Mouse (Mus musculus) stomach, embryonic 14.5 days (tissue): ENCODE results near the gene Npm1. TPM values are rescaled to one million over a fixed set of nuclear protein-coding genes. Genes with fewer than 3 reads are reported as not detected.

Experiments used
- ATAC-seq: fragments of 200-750 bp; cut with Nextera tagmentation; 2 replicates; pipeline ENCODE4 v1.8.0; 2017; ENCODE audit warnings: low read depth, moderate TSS enrichment; ENCODE audit not compliant: insufficient number of reproducible peaks, insufficient read depth, low FRiP score
- H3K27ac ChIP-seq: fragments of 300-500 bp; sonication (generic); 2 replicates; pipeline ENCODE4 v1.5.1; 2014; ENCODE audit warnings: mild to moderate bottlenecking, low read length, moderate library complexity, mixed read lengths
- H3K27me3 ChIP-seq: fragments of 300-500 bp; sonication (generic); 2 replicates; pipeline ENCODE4 v1.6.1; 2014; ENCODE audit warnings: low read length, control low read depth, mixed read lengths; ENCODE audit not compliant: control insufficient read depth, insufficient read depth
- H3K36me3 ChIP-seq: fragments of 300-500 bp; sonication (generic); 2 replicates; pipeline ENCODE4 v1.6.1; 2014; ENCODE audit warnings: mild to moderate bottlenecking, control low read depth, low read length, moderate library complexity, mixed read lengths; ENCODE audit not compliant: control insufficient read depth, insufficient read depth
- H3K4me1 ChIP-seq: fragments of 300-500 bp; sonication (generic); 2 replicates; pipeline ENCODE4 v1.6.1; 2014; ENCODE audit warnings: low read length, control low read depth, mixed read lengths; ENCODE audit not compliant: control insufficient read depth, insufficient read depth
- H3K4me2 ChIP-seq: fragments of 300-500 bp; sonication (generic); replicated peaks from 2 replicates; pipeline ENCODE4 v1.6.1; 2014; ENCODE audit warnings: low read depth, low read length, control low read depth
- H3K4me3 ChIP-seq: fragments of 300-500 bp; sonication (generic); 2 replicates; pipeline ENCODE4 v1.5.1; 2014; ENCODE audit warnings: low read depth, low read length, control low read depth
- H3K9ac ChIP-seq: fragments of 300-500 bp; sonication (generic); replicated peaks from 2 replicates; pipeline ENCODE4 v1.6.1; 2014; ENCODE audit warnings: low read depth, mild to moderate bottlenecking, control low read depth, low read length, moderate library complexity, mixed read lengths
- H3K9me3 ChIP-seq: fragments of 300-500 bp; sonication (generic); 2 replicates; pipeline ENCODE4 v1.6.1; 2016; ENCODE audit warnings: low read depth, low read length, control low read depth; ENCODE audit not compliant: control insufficient read depth
- WGBS: fragments of 180-500 bp; shearing (Covaris S2); extraction: QIAGEN DNeasy Blood & Tissue Kit; methylation state at CpG from one replicate; pipeline ENCODE4 v1.1.7; 2014; 5-methylcytosine and 5-hydroxymethylcytosine counted together
- polyA plus RNA-seq: library from polyadenylated mRNA; unstranded; fragments of >200 nt; fragmentation: Nextera tagmentation; extraction: Ambion mirVana; gene quantifications from 2 replicates; pipeline ENCODE4 v1.2.1, GENCODE M21; 2014

The Npm1 gene
- polyA plus RNA-seq, result 1,097 and 1,101 TPM in 2 replicates

GRCm38 (mm10) chr11:33162998-33163506, at the start of gene Npm1:
Gene Npm1 (minus strand): TSS chr11:33163206.
- WGBS, result 4% methylated on average over 49 of the region's 49 CpGs
- H3K4me3 ChIP-seq, result peak within 1 kb of the TSS; percentile 99
- no peaks in the 10 kb centered on the region for H3K9me3 ChIP-seq
- peaks cover 5% of the 10 kb centered on the region; the same call in 1 of the 2 replicates for H3K4me1 ChIP-seq
- H3K27ac ChIP-seq, result peak within 1 kb of the TSS; percentile 93
- no peaks in the 10 kb centered on the region for H3K27me3 ChIP-seq
- H3K4me2 ChIP-seq, result peak within 1 kb of the TSS; percentile 81
- peak within 1 kb of the TSS; percentile 95 for H3K9ac ChIP-seq
- H3K36me3 ChIP-seq, result peaks cover 30% of the 10 kb centered on the region
- ATAC-seq, result peak; percentile 99

DNA sequence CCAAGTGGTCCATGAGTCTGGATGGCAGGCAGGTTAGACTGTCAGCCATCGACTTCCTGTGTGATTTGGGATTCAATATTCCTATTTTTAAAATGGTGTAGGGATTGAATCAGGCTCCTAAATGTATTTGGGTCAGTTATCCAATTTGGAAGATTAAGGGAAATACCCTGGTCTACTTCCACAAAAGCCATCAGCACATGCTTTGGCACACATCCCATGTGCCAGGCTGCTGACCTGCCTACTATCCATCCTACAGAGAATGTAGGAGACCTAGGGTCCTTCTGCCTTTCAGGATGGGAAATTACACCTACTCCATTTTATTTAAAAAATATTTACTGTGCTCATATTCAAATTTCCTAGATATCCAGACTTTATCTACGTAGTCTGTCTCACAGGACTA, 44.4 kb upstream of the Npm1 start:
- Histone ChIP-seq H3K4me2 (no peak overlapping the region), H3K4me3 (no peak overlapping the region), H3K27me3 (peaks cover 41% of the 10 kb centered on the region), H3K9ac (no peak overlapping the region), H3K4me1 (peaks cover 3% of the 10 kb centered on the region; the same call in 1 of the 2 replicates), H3K36me3 (no peaks in the 10 kb centered on the region), H3K27ac (no peak overlapping the region), H3K9me3 (no peaks in the 10 kb centered on the region)
- no peak for ATAC-seq
- 75% methylated on average over 2 of the region's 2 CpGs for WGBS

- Histone ChIP-seq H3K9ac (no peak overlapping the region), H3K27ac (no peak overlapping the region), H3K4me2 (no peak overlapping the region), H3K4me1 (peaks cover 17% of the 10 kb centered on the region), H3K36me3 (no peaks in the 10 kb centered on the region), H3K4me3 (no peak overlapping the region), H3K27me3 (peaks cover 65% of the 10 kb centered on the region), H3K9me3 (no peaks in the 10 kb centered on the region)
- WGBS, result 10% methylated on average over 3 of the region's 3 CpGs
- no peak for ATAC-seq
These were observed 42.0 kb upstream of the Npm1 start for GRCm38 (mm10) chr11:33204966-33205365.

DNA sequence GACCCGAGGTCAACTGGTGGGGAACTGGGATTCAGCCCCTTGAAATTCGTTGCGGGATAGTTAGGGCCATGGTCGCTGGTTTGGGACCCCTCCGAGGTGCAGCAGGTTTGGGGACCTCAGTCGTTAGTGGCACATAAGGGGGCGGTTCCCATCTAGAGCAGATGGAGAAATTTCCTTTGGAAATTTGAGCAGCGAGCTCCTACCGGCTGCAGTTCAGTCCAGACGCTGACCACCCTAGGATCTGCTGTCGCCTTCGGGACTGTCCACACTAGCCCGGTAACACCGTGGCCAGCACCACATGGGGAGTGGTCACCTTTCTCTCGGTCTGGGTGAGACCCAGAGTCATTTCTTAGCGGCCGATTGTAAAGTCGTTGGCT, 41.3 kb upstream of the Npm1 start:
- H3K36me3 ChIP-seq, result no peaks in the 10 kb centered on the region
- no peak overlapping the region for H3K4me2 ChIP-seq
- 1% methylated on average over 18 of the region's 18 CpGs for WGBS
- peaks cover 65% of the 10 kb centered on the region for H3K27me3 ChIP-seq
- ATAC-seq, result no peak
- H3K9ac ChIP-seq, result no peak overlapping the region
- no peak overlapping the region for H3K4me3 ChIP-seq
- H3K9me3 ChIP-seq, result no peaks in the 10 kb centered on the region
- peaks cover 17% of the 10 kb centered on the region for H3K4me1 ChIP-seq
- H3K27ac ChIP-seq, result no peak overlapping the region

GRCm38 (mm10) chr11:33203383-33204328, 40.6 kb upstream of the Npm1 start, which contains the start of gene Tlx3:
Gene Tlx3 (minus strand): TSS chr11:33203589.
- WGBS, result under 1% methylated on average over 81 of the region's 81 CpGs
- H3K9me3 ChIP-seq, result no peaks in the 10 kb centered on the region
- H3K9ac ChIP-seq, result no peak within 1 kb of the TSS
- H3K36me3 ChIP-seq, result no peaks in the 10 kb centered on the region
- H3K4me2 ChIP-seq, result peak within 1 kb of the TSS; percentile 40
- H3K27ac ChIP-seq, result no peak within 1 kb of the TSS
- H3K27me3 ChIP-seq, result peaks cover 71% of the 10 kb centered on the region
- peak within 1 kb of the TSS; percentile 27 for H3K4me3 ChIP-seq
- H3K4me1 ChIP-seq, result peaks cover 17% of the 10 kb centered on the region
- ATAC-seq, result peak; percentile 50; the same call in 1 of the 2 replicates

DNA sequence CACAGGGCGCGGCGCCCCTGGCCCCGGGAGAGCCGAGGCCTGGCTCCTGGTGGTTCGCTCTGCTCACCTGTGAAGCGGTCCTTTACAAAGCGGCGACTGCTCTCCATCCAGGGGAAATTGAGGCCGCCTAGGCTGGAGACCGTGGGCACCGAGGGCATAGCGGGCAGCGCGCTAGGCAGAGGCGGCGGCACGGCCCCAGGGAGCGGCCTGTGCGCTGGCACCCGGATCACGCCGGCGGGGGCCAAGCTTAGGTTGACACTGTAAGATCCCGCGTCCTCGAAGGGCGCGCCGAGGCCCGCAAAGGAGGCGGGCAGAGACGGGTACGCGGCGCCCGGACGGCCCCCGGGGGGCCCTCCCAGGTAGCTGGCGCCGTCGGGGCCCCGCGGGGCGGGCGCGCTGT, 40.0 kb upstream of the Npm1 start:
- H3K27me3 ChIP-seq, result peaks cover 78% of the 10 kb centered on the region
- no peaks in the 10 kb centered on the region for H3K9me3 ChIP-seq
- H3K4me1 ChIP-seq, result peaks cover 17% of the 10 kb centered on the region
- 0 out of 2 replicates have a peak, but pooled peaks have one; percentile 1 for ATAC-seq
- no peak overlapping the region for H3K9ac ChIP-seq
- under 1% methylated on average over 42 of the region's 47 CpGs for WGBS
- peak overlapping the region; percentile 27 for H3K4me3 ChIP-seq
- H3K27ac ChIP-seq, result no peak overlapping the region
- H3K4me2 ChIP-seq, result peak overlapping the region; percentile 40
- H3K36me3 ChIP-seq, result no peaks in the 10 kb centered on the region

DNA sequence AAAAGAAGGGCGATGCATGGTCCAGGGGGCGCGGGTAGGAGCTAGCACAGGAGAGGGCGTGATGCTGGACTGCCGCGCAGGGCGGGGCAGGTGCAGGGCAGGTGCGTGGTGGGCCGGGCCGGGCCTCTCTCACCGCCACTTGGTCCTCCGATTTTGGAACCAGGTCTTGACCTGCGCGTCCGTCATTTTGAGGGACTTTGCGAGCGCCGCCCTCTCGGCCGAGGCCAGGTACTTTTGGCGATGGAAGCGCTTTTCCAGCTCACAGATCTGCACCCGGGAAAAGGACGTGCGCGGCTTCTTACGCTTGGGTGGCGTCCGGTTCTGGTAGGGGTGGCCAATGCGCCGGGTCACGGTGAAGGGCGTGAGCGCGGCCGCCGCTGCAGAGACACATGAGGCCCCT, 39.3 kb upstream of the Npm1 start:
- Histone ChIP-seq H3K4me1 (peaks cover 17% of the 10 kb centered on the region), H3K4me3 (no peak overlapping the region), H3K27ac (no peak overlapping the region), H3K4me2 (no peak overlapping the region), H3K9me3 (peaks cover 5% of the 10 kb centered on the region; the same call in 1 of the 2 replicates), H3K27me3 (peaks cover 82% of the 10 kb centered on the region), H3K36me3 (no peaks in the 10 kb centered on the region), H3K9ac (no peak overlapping the region)
- ATAC-seq, result no peak
- WGBS, result under 1% methylated on average over 37 of the region's 37 CpGs

DNA sequence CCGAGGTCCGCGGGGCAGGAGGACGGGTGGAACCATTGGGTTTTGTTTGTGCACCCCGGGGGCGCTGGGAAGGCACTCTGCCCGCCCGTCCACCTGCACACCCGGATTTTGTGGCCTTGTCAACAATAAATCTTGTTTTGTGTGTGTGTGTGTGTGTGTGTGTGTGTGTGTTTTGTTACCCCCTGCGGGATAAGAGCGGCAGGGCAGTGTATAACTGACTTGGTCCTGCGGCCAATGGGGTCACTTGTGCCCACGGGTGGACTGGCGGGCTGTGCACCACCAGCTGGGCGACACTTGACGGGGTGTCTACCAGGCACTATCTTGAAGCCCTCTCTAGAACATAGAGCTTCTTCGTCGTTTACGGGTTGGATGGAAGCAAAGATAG, 38.6 kb upstream of the Npm1 start:
- H3K4me3 ChIP-seq, result peak overlapping the region; percentile 25
- peak overlapping the region; percentile 43 for H3K4me2 ChIP-seq
- peaks cover 9% of the 10 kb centered on the region; the same call in 1 of the 2 replicates for H3K9me3 ChIP-seq
- H3K36me3 ChIP-seq, result no peaks in the 10 kb centered on the region
- 2% methylated on average over 19 of the region's 19 CpGs for WGBS
- H3K27me3 ChIP-seq, result peaks cover 88% of the 10 kb centered on the region
- peaks cover 17% of the 10 kb centered on the region for H3K4me1 ChIP-seq
- no peak for ATAC-seq
- no peak overlapping the region for H3K9ac ChIP-seq
- no peak overlapping the region for H3K27ac ChIP-seq
